Mouse (Mus musculus) hindbrain, embryonic 10.5 days (tissue): Measurements from ENCODE around the gene Wnt10a. TPM values are rescaled to one million over a fixed set of nuclear protein-coding genes. Genes with fewer than 3 reads are reported as not detected.

Source experiments
- DNase-seq: peaks from one replicate; pipeline ENCODE4 v3.0.0-alpha.2; 2017; ENCODE audit warnings: low spot score
- H3K27ac ChIP-seq: fragments of 300-500 bp; sonication (generic); 2 replicates; pipeline ENCODE4 v1.5.1; 2016; ENCODE audit warnings: mild to moderate bottlenecking, moderate library complexity
- H3K27me3 ChIP-seq: fragments of 300-500 bp; sonication (generic); 2 replicates; pipeline ENCODE4 v1.6.1; 2016; ENCODE audit warnings: mild to moderate bottlenecking; ENCODE audit not compliant: poor library complexity, insufficient read depth, severe bottlenecking
- H3K36me3 ChIP-seq: fragments of 300-500 bp; sonication (generic); 2 replicates; pipeline ENCODE4 v1.6.1; 2016; ENCODE audit warnings: mild to moderate bottlenecking, moderate library complexity
- H3K4me1 ChIP-seq: fragments of 300-500 bp; sonication (generic); replicated peaks from 2 replicates; pipeline ENCODE4 v1.6.1; 2016; ENCODE audit warnings: mild to moderate bottlenecking
- H3K4me3 ChIP-seq: fragments of 300-500 bp; sonication (generic); 2 replicates; pipeline ENCODE4 v1.5.1; 2016; ENCODE audit warnings: mild to moderate bottlenecking, moderate library complexity
- H3K9me3 ChIP-seq: fragments of 300-500 bp; sonication (generic); 2 replicates; pipeline ENCODE4 v1.6.1; 2016; ENCODE audit warnings: mild to moderate bottlenecking, moderate library complexity
- WGBS: fragments of 180-500 bp; shearing (Covaris S2); methylation state at CpG from one replicate; pipeline ENCODE4 v1.1.7; 2016; 5-methylcytosine and 5-hydroxymethylcytosine counted together
- polyA plus RNA-seq: library from polyadenylated mRNA; unstranded; fragments of >200 nt; fragmentation: Nextera tagmentation; extraction: Ambion mirVana; gene quantifications from 2 replicates; pipeline ENCODE4 v1.2.1, GENCODE M21; 2016

Wnt10a gene
- polyA plus RNA-seq, 1 experiment from 2014 or later = 1.6 TPM

DNA sequence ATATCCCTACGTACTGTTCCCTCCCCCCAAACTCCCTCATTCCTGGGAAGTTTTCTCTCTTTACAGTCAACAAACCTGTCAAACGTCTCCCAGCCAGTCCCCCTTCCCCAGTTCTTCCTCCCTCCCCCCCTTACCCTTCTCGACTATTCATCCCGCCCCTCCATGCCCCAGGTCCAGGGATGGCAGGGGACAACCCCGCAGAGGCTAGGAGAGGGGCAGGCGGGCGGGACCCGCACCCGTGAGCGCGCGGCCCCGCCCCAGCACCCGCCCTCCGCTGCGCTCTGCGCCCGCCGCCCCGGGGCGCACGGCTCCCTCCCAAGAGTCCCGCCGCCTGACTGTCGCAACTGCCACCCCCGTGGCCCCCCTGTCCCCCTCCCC is 19.9 kb upstream of the Wnt10a start:
- 3% methylated on average over 24 of the region's 26 CpGs for WGBS
- peaks cover 100% of the 10 kb centered on the region for H3K27me3 ChIP-seq
- H3K27ac ChIP-seq = peak overlapping the region; percentile 50; the same call in 1 of the 2 replicates
- peaks cover 56% of the 10 kb centered on the region for H3K4me1 ChIP-seq
- peak overlapping the region; percentile 62 for H3K4me3 ChIP-seq
- H3K9me3 ChIP-seq = no peaks in the 10 kb centered on the region
- no peaks in the 10 kb centered on the region for H3K36me3 ChIP-seq
- DNase-seq = no peak

DNA sequence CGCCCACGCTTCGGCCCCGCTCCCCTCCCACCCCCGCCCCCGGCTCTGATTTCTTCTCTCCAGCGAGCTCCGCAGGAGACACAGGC is 19.6 kb upstream of the Wnt10a start, which contains the start of gene Wnt6:
Wnt6 (plus strand) TSS at position 48 of the 86 bp plus-strand sequence.
- DNase-seq = no peak
- peaks cover 58% of the 10 kb centered on the region for H3K4me1 ChIP-seq
- H3K27me3 ChIP-seq = peaks cover 100% of the 10 kb centered on the region
- WGBS = 2% methylated on average over 7 of the region's 8 CpGs
- peak within 1 kb of the TSS; percentile 50; the same call in 1 of the 2 replicates for H3K27ac ChIP-seq
- peak within 1 kb of the TSS; percentile 62 for H3K4me3 ChIP-seq
- no peaks in the 10 kb centered on the region for H3K9me3 ChIP-seq
- no peaks in the 10 kb centered on the region for H3K36me3 ChIP-seq

DNA sequence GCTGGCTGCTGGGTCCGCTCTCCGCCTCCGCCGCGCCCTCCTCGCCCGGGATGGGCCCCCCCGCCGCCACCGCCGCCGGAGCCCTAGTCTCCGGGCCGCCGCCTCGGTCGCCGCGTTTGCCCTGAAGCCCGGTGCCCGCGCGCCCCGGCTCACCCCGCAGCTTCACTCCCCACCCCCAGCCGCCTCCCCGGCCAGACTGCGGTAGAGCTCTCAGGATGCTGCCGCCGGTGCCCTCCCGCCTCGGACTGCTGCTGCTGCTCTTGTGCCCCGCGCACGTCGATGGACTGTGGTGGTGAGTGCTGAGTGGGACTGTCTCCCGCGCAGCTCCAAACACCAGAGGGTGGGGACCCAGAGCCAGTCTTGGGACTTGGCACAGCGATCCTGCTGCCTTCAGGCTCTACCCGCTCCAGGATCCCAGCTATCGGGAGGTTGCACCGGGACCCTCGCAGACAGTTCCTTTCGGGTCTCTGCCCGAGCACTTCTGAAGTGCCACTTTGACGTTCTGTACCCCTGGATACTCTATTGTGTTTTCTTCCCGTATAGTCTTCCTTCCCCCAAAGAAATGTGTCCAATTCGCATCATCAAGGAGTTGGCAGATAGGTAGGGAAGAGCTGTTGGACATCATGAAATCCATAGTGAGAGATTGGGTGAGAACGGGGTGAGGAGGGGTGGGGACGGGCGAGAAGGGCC is 19.2 kb upstream of the Wnt10a start:
- peaks cover 60% of the 10 kb centered on the region for H3K4me1 ChIP-seq
- DNase-seq = no peak
- WGBS = under 1% methylated on average over 49 of the region's 51 CpGs

DNA sequence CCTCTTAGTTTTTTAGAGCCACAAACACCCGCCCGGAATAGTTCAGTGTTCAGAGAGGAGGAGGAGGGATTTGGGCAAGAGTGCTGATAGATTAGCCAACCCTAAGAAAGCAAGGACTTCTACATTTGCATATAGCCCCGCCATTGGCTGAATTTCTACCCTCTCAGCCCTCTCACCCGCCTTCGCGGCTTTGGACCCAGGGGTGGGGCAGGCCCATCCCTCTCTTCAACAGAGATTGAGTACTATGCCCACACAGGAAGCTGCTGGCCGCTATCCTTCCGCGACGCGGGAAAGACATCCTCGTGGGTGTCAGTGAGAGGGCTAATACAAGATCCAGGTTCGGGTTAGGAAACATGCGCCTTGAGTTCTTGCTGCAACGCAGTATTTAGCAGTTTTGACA is 18.2 kb upstream of the Wnt10a start:
- Histone ChIP-seq H3K27me3 (peaks cover 100% of the 10 kb centered on the region), H3K4me3 (peak overlapping the region; percentile 62), H3K9me3 (no peaks in the 10 kb centered on the region), H3K36me3 (no peaks in the 10 kb centered on the region), H3K4me1 (peaks cover 60% of the 10 kb centered on the region), H3K27ac (no peak overlapping the region)
- peak; percentile 84 for DNase-seq
- whole genome bisulfite sequencing = under 1% methylated on average over 15 of the region's 15 CpGs

More for the DNA sequence above, 19.2 kb upstream of the Wnt10a start:
- Histone ChIP-seq H3K27ac (peak overlapping the region; percentile 50; the same call in 1 of the 2 replicates), H3K9me3 (no peaks in the 10 kb centered on the region), H3K27me3 (peaks cover 100% of the 10 kb centered on the region), H3K36me3 (no peaks in the 10 kb centered on the region), H3K4me3 (peak overlapping the region; percentile 62)

DNA sequence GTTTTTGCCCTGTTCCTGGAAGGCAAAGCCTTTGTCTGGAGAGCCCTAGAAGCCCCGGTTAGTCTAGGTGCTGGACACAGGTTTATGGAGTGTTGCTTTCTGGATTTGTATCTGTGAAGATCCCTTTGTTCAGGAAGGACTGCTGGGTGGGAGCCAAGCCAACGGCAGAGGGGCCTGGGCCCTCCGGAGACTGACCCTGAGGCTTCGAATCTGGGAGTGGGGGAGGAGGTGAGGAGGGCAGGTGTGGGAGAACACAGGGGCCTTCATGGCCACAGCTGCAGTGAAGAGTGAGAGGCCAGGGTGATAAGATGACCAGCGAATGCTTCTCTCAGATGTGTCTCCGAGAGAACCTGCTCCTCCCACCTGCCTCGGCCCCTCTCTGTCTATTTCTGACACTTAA is 17.3 kb upstream of the Wnt10a start:
- 14% methylated on average over 7 of the region's 7 CpGs for WGBS
- no peak for DNase-seq
- H3K4me3 ChIP-seq = no peak overlapping the region
- H3K4me1 ChIP-seq = peaks cover 62% of the 10 kb centered on the region
- no peaks in the 10 kb centered on the region for H3K9me3 ChIP-seq
- H3K36me3 ChIP-seq = no peaks in the 10 kb centered on the region
- H3K27ac ChIP-seq = no peak overlapping the region
- H3K27me3 ChIP-seq = peaks cover 100% of the 10 kb centered on the region

DNA sequence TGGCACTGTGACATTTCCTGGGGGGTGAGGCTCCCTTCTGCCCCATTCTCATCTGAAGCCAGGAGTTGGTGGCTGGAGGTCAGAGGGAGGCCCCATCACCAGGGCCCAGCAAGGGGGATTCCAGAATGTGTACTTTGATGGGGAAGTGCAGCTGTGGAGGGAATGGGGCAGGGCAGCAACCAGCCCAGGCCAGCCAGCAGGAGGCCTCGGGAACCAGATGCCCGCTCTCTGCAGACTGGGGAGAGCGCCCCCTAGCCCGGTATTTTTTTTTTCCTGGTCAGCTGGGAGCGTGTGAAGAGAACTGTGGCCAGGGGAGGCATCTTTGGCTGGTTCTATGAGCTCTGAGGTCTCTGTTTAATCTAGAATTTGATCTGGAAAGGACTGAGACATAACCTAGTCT is 15.5 kb upstream of the Wnt10a start:
- peaks cover 55% of the 10 kb centered on the region for H3K4me1 ChIP-seq
- peak; percentile 34 for DNase-seq

DNA sequence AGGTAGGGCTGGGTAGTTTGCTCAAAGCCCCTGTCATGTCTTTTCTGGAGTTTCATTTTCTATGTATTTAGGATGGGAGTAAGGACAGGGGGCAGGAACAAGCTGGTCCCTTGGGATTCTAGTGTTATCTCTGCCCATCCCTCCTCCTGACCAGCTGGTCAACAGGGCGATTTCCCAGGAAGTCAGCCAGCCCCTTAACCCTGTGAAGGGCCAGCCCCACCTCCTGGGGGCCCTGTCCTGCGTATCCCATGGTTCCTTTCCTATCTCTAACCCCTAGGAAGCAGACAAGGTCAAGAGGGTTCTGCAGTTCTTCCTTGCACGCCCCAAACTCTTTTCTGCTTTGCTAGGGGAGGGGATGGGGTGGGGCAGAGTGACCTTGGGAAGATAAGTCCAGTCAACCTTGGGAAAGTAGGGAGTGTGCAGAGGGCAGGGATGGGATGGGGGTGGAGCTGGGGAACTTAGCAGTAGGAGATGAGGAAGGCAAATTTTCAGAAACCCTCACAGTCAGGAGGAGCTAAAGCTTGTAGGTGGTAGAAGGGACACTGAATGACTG is 12.3 kb upstream of the Wnt10a start:
- Histone ChIP-seq H3K27me3 (peaks cover 100% of the 10 kb centered on the region), H3K4me1 (peaks cover 42% of the 10 kb centered on the region), H3K27ac (no peak overlapping the region), H3K4me3 (no peak overlapping the region), H3K36me3 (no peaks in the 10 kb centered on the region), H3K9me3 (no peaks in the 10 kb centered on the region)
- WGBS = 26% methylated on average over 3 of the region's 3 CpGs
- no peak for DNase-seq

More for the DNA sequence above, 15.5 kb upstream of the Wnt10a start:
- Histone ChIP-seq H3K9me3 (no peaks in the 10 kb centered on the region), H3K27me3 (peaks cover 100% of the 10 kb centered on the region), H3K27ac (peak overlapping the region; percentile 6; the same call in 1 of the 2 replicates), H3K4me3 (no peak overlapping the region), H3K36me3 (no peaks in the 10 kb centered on the region)
- 5% methylated on average over 5 of the region's 5 CpGs for WGBS

DNA sequence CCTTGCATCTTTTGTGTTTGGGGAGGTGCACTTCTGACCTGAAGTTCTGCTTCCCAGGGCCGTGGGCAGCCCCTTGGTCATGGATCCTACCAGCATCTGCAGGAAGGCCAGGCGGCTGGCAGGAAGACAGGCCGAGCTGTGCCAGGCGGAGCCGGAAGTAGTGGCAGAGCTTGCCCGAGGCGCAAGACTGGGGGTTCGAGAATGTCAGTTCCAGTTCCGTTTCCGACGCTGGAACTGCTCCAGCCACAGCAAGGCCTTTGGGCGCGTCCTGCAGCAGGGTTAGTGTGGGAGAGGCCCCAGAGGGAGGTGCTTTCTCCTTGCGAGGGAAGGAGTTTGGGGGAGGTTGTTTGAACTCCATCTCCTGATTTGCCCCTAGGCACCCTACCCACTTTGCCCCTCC is 9.3 kb upstream of the Wnt10a start:
- H3K27ac ChIP-seq = no peak overlapping the region
- H3K4me3 ChIP-seq = no peak overlapping the region
- H3K36me3 ChIP-seq = no peaks in the 10 kb centered on the region
- H3K27me3 ChIP-seq = peaks cover 99% of the 10 kb centered on the region
- H3K9me3 ChIP-seq = no peaks in the 10 kb centered on the region
- 16% methylated on average over 14 of the region's 14 CpGs for WGBS
- H3K4me1 ChIP-seq = peaks cover 25% of the 10 kb centered on the region
- DNase-seq = no peak

DNA sequence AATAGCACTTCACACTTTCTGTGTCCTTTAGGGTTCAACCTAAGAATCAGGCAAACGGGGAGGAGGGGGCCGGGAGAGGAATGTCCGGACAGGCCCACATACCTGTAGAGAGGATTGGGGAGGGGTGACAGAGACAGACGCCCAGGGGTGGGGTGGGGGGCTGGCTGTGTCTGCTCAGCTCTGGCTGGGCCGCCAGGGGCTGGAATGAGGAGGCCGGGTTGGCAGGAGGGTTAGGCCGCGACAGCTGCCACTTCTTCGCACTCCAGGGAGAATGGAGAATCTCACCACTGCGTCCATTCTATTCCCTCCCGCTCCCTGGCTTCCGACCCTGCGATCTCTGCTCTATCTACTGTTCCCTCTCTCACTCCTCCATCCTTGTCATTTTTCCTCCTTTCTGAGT is 7.8 kb upstream of the Wnt10a start:
- WGBS = under 1% methylated on average over 13 of the region's 13 CpGs
- Histone ChIP-seq H3K4me3 (peak overlapping the region; percentile 52), H3K4me1 (peaks cover 25% of the 10 kb centered on the region), H3K9me3 (no peaks in the 10 kb centered on the region), H3K27ac (no peak overlapping the region), H3K36me3 (no peaks in the 10 kb centered on the region), H3K27me3 (peaks cover 99% of the 10 kb centered on the region)
- DNase-seq = no peak

DNA sequence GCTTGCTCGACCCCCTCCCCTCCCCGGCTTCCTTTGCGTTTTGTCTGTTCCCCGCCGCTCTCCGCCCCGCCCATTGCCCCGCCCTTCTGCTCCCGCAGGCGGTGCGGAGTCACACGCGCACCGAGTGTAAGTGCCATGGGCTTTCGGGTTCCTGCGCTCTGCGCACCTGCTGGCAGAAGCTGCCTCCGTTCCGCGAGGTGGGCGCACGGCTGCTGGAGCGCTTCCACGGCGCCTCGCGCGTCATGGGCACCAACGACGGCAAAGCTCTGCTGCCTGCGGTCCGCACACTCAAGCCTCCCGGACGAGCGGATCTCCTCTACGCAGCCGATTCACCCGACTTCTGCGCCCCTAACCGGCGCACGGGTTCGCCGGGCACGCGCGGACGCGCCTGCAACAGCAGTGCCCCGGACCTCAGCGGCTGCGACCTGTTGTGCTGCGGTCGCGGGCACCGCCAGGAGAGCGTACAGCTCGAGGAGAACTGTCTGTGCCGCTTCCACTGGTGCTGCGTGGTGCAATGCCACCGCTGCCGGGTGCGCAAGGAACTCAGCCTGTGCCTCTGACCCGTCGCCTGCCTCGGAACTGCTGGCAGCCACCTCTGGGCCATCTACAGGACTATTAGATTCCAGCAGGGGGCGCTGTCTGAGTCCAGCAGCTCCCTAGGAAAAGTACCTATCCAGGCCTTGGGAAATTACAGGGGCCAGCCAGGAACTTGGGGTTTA is 7.1 kb upstream of the Wnt10a start:
- Histone ChIP-seq H3K27ac (0 out of 2 replicates have a peak overlapping the region, but pooled peaks have one; percentile 0), H3K36me3 (no peaks in the 10 kb centered on the region), H3K27me3 (peaks cover 99% of the 10 kb centered on the region), H3K9me3 (no peaks in the 10 kb centered on the region), H3K4me1 (peaks cover 24% of the 10 kb centered on the region), H3K4me3 (peak overlapping the region; percentile 52)
- under 1% methylated on average over 67 of the region's 67 CpGs for WGBS
- peak; percentile 77 for DNase-seq

DNA sequence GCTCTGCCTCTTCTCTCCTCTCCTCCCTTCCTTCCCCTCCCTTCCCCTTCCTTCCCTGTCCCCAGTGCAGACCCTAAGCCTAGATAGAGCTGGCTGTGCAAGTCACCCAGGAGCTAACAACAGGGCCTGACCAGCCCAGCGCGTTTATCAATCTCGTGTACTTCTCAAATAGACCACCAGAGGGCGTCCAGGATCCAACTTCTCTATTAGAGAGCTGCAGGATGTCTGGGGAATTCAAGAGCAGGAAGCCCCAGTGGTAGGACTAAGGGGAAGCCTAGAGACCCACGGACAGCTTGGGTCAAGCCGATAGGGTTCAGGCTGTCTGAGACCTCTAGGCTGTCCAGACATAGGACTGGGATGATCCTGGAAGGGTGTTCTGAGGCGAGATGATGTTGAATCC is 3.5 kb upstream of the Wnt10a start:
- peaks cover 99% of the 10 kb centered on the region for H3K27me3 ChIP-seq
- no peak overlapping the region for H3K27ac ChIP-seq
- H3K9me3 ChIP-seq = no peaks in the 10 kb centered on the region
- 5% methylated on average over 7 of the region's 7 CpGs for WGBS
- H3K4me1 ChIP-seq = peaks cover 42% of the 10 kb centered on the region
- DNase-seq = peak; percentile 86
- H3K4me3 ChIP-seq = no peak overlapping the region
- H3K36me3 ChIP-seq = no peaks in the 10 kb centered on the region

DNA sequence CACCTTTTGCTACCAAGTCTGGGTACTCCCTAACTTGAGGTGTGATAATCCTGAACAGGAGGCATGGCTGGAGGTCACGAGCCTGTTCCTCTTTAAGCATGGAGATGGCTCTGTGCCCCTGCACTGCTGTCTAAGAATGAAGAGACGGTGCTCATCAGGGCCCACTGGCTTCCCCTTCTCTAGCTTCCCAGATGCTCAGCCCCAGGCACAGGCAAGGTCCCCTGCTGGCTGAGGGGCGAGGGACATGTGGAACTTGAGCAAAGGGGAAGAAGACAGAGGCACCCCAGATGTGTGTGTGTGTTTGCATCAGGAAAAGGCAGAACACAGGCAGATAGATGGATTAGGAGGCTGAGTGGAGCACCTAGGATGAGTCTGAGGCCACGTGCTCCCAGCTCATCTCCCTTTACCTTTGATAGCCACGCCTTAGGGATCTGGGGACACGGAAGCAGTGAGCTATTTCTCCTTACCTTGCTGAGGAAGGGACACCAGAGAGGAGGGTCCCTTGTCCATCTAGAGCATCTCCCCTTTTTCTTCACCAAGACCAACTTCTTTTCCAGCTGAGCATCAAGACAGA is 2.6 kb upstream of the Wnt10a start:
- Histone ChIP-seq H3K9me3 (no peaks in the 10 kb centered on the region), H3K4me1 (peaks cover 45% of the 10 kb centered on the region), H3K4me3 (no peak overlapping the region), H3K36me3 (no peaks in the 10 kb centered on the region), H3K27me3 (peaks cover 99% of the 10 kb centered on the region), H3K27ac (no peak overlapping the region)
- DNase-seq = no peak
- 13% methylated on average over 6 of the region's 6 CpGs for WGBS

DNA sequence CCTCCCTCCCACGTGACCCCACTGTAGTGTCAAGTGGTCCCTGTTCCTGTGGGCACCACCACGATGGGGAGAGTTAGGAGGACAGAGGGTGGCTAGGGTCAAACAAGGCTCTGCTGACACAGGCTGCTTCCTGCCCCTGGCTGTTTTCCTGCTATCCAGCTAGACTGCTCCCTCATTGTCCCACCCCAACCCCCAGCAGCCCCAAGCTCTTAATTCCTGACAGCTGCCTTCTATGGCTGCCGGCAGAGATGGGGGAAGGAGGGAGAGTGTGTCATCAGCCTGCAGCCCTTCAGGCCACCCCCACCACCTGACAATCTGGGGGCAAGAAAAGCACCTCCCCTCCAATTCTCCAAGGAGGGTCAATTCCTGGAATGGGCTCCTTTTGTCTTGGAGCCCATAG is 1.2 kb upstream of the Wnt10a start:
- H3K27ac ChIP-seq = no peak overlapping the region
- H3K4me1 ChIP-seq = peaks cover 50% of the 10 kb centered on the region
- 4% methylated on average over 3 of the region's 3 CpGs for WGBS
- H3K9me3 ChIP-seq = no peaks in the 10 kb centered on the region
- no peaks in the 10 kb centered on the region for H3K36me3 ChIP-seq
- no peak overlapping the region for H3K4me3 ChIP-seq
- H3K27me3 ChIP-seq = peaks cover 99% of the 10 kb centered on the region
- no peak for DNase-seq
